Mouse (Mus musculus) mature B cell (primary cell): Measurements from ENCODE around the gene Plcb3.

Experiments used
- in situ Hi-C: fragments of 300-500 bp; cut with MboI; formaldehyde crosslinking; loops from 2 replicates; pipeline ENCODE4 v1.14.3; 2019

Plcb3 gene

GRCm38 (mm10) chr19:6939106-6940002, 36.9 kb downstream of the Plcb3 start:
- in situ Hi-C loops = no loop called here

DNA sequence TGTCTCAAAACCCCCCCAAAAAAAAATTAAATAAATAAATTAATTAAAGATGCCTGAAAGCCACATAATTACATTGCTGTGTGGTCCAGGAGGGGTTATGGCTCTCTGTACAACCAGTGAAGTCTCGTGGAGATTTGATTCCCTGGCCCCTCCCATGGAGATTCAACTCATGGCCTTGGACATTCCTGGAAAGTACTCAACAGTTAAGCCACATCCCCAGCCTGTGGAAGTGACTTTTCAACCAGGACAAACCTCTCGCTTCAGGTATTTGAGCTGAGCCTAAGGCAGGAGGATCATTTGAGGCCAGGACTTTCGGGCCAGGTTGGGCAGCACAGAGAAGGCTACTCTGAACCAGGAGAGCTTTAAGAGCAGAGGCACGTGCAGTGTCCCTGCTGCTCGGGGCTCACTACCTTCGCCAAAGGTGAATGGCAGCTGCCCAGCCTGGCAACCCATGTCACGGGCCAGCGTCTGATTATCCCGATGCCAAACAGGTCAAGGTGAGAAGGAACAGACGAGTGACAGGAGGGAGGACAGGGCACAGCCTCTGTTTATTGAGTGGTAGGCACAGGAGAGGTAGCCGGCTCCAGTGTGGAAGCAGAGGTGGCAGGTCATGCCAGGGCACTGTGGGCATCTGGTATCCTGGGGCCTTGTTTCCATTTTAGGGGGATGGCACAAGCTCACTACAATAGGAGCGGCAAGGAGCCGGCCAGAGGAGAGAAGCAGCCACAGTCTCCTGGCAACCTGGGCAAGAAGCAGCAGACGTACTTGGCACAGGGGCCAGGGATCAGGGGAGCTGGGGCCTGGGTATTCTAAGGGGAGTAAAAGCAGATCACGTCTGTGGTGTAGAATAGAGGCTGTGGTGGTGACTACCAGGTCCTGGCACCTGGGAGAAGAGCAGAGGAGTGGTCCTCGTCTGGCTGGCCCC, 38.5 kb downstream of the Plcb3 start:
- in situ Hi-C loops = no loop called here

DNA sequence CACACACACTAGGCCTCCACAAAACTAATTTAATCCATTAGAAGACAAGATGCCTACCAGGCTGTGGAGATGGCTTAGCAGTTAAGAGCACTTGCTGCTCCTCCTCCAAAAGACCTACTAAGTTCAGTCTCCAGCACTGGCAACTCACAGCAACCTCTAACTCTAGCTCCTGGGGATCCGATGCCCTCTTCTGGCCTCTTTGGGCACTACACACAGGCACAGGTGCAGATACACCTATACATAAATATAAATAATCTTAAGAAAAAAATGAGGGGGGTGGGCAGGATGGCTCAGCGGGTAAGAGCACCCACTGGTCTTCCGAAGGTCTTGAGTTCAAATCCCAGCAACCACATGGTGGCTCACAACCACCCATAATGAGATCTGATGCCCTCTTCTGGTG, 40.0 kb downstream of the Plcb3 start:
- in situ Hi-C loops = no loop called here

GRCm38 (mm10) chr19:6934195-6934977, 41.9 kb downstream of the Plcb3 start, which contains the start of gene Kcnk4:
Gene Kcnk4 (minus strand): TSS chr19:6934515.
- in situ Hi-C loops = no loop called here

GRCm38 (mm10) chr19:6933436-6934194, 42.7 kb downstream of the Plcb3 start:
- in situ Hi-C loops = no loop called here

DNA sequence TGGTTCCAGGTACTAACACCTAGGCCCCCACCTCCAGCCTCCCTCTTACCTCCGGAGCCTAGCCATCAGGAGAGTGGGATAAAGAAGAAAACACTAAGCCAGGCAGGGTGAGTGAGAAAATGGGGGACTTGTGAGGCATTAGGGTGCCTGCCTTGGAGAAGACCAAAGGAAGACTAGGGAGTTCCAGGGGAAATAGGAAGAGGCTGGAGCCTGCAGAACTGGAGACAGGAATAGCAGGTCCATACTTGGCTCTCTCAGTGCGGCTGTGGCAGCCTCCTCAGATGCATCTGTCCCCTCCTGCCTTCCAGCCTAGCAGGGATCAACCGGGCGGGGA, 43.2 kb downstream of the Plcb3 start:
- in situ Hi-C loops = no loop called here

- in situ Hi-C loops = no loop called here
Observed at GRCm38 (mm10) chr19:6932018-6932417, 44.3 kb downstream of the Plcb3 start.

GRCm38 (mm10) chr19:6931002-6931401, 45.3 kb downstream of the Plcb3 start:
- in situ Hi-C loops = no loop called here

GRCm38 (mm10) chr19:6928080-6928479, 48.2 kb downstream of the Plcb3 start:
- in situ Hi-C loops = no loop called here

GRCm38 (mm10) chr19:6926559-6927255, 49.6 kb downstream of the Plcb3 start:
- in situ Hi-C loops = no loop called here

GRCm38 (mm10) chr19:6925611-6926329, 50.5 kb downstream of the Plcb3 start:
- in situ Hi-C loops = no loop called here

DNA sequence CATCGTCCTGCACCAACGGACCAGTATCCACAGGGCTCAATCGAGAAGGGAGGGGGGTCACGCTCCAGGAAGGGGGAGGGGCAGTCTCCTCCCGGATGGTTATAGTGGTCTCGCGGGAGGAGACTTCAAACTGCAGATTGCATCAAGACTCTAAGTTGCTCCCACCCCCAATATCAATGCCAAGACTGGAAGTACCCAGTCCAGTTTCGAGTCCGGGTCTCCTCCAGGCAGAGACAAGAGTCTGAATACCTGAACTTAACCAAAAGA, 51.0 kb downstream of the Plcb3 start, which contains the start of gene Catsperz:
Gene Catsperz (minus strand): TSS at position 74 of the 267 bp plus-strand sequence.
- in situ Hi-C loops = no loop called here

DNA sequence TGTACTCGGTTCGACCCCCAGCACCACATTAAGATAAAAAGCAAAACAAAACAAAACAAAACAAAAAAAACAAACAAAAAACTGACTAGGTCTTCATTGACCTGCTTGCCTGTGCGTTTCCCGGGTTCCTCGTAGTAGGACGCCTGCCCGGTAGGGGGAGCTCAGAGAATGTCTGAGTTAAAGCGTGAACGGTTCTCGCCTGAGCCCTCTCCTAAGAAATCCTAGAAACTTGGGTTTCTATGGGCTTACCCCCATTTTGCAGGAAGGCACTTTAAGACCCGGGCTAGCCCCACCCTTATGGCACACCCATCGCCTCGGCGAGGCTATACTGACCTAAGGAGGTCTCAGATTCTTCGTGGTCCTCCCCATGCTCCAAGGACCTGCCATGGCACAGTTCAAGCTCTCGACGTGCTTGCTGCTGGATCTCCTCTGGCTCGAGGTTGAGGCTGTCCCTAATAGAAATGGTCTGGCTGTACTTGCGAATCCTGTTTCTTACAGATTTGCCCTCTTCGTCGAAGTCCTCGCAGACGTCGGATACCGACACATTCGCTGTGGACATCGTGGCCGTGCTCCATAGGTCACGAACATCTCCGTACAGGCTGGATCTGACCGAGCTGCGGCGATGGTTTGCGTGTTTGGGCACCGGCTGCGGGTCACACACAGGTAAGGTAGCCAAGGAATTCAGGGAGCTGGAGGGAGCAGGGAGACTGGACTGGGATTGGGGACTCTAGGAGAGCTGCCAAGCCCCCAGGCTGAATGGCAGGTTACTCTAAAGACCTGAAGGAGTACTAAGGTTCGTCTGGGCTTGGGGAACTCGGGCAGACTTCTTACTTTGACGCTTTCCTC, 51.6 kb downstream of the Plcb3 start:
- in situ Hi-C loops = no loop called here

- in situ Hi-C loops = no loop called here
Observed at GRCm38 (mm10) chr19:6922901-6923735, 53.2 kb downstream of the Plcb3 start.

GRCm38 (mm10) chr19:6921647-6922567, 54.4 kb downstream of the Plcb3 start, which contains the start of gene Esrra:
Gene Esrra (minus strand): TSS chr19:6921813.
- in situ Hi-C loops = no loop called here

DNA sequence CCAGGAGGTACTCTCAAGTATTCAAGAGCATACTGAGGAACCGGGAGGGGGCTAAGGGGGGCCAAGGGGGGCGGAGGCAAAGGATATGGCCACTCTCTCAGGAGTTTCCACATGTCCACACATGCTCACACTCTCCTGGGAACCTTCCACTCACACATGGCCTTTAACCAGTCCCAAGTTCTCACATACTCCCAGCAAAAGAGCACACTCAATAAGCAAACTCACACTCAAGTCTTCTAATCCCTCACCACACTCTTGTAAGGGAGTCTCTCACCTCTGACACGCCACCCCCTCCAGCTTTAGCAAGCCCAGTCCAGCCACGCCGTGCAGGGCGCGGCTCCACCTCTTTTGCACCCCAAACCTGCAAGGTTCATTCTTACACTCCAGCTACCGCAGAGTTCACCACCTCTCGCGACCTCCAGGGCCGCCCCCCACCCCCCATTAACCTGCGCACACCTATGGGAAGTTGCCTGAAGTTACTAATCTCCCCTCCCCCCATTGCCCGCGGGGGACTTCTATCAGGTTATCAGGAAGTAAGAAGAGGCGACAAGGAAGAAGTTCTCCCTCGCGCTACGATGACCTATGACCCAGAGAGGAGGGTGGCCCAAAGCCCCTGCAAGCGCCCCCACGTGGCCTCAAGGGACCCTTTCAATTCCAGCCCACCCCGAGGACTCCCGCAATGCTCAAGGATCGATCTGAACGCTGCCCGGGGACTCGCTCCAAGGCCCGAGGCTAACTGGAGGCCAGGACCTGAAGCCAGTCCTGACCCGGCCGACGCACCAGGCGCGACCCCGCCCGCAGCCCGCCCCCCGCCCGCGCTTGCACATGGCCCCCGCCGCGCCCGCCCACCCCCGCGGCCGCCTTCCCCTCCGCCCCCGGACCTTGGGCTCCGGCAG, 55.3 kb downstream of the Plcb3 start:
- in situ Hi-C loops = no loop called here
